Mouse (Mus musculus): Measurements from ENCODE around the gene Cdc73.
"Not testable (repeated sequence)": the region's sequence is repeated elsewhere in the genome, so short reads cannot be mapped to it uniquely, and the experiment has no call there.

Cdc73 gene

GRCm38 (mm10) chr1:143702741-143703262 is at the start of gene Cdc73:
Gene Cdc73, minus strand, starts transcription at chr1:143702893.
- peak; percentile 88 for DNase-seq (ENCODE audit: low spot score)

GRCm38 (mm10) chr1:143745871-143746270 is 43.2 kb upstream of the Cdc73 start:
- no peak for DNase-seq (ENCODE audit: low spot score)

- DNase-seq (ENCODE audit: low spot score): no peak
These were observed 39.5 kb upstream of the Cdc73 start for GRCm38 (mm10) chr1:143742186-143742585.

GRCm38 (mm10) chr1:143741331-143741730 is 38.6 kb upstream of the Cdc73 start:
- DNase-seq (ENCODE audit: low spot score): no peak

DNA sequence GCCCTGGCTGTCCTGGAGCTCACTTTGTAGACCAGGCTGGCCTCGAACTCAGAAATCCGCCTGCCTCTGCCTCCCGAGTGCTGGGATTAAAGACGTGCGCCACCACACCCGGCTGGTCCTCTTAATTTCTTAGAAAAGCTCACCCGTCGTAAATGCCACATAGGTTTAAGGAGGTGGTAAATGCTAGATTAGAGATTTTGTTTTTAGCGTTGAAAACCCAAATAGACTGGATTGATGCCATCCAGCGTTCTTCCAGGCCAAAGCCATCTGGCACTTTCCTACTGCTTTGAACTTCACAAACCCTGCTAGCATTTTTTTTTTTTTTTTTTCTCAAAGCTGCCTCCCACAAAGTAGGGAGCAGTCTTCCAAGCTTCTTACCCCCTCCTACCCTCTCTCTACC is 37.9 kb upstream of the Cdc73 start:
- DNase-seq (ENCODE audit: low spot score): no peak

- peak; percentile 88 for DNase-seq (ENCODE audit: low spot score)
These were observed 37.0 kb upstream of the Cdc73 start for GRCm38 (mm10) chr1:143739361-143740350.

DNA sequence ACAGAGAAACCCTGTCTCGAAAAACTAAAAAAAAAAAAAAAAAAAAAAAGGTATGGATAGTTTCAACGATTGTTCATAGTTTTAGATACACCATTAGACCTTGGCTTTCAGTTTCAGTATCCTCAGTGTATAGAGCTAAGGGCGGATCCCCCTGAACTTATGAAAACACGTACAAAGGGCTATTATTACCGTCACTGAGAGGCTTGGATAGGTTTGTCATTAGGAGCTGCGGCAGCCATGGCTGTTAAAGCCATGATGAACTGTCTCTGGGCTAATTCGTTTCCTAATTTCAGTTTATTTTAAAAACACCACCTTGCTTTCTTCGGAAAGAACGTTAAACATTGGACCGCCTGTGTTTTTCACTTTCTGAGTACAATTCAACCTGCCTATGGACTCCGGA is 36.1 kb upstream of the Cdc73 start:
- no peak for DNase-seq (ENCODE audit: low spot score)

DNA sequence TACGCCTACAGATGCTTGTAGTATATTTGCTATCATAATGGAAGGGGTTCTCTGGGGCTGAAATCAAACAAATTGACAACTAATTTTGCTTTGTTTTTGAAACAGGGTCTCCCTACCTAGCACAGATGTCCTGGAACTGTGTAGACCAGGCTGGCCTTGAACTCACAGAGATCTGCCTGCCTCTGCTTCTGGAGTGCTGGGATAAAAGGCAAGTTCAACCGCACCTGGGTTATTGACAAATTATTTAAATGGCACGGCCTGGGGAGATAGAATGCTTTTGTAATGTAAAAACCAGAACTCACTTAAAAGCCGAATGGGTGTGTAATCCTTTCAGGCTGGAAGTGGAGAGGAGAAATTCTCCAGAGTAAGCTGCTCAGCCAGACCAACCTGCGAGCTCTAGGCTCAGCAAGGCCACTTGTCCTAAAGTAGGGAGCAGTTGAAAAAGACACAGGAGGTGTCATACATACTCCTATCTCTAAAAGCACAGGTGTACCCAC is 31.3 kb upstream of the Cdc73 start:
- no peak for DNase-seq (ENCODE audit: low spot score)

- no peak for DNase-seq (ENCODE audit: low spot score)
These were observed 29.0 kb upstream of the Cdc73 start for GRCm38 (mm10) chr1:143731691-143732090.

- DNase-seq (ENCODE audit: low spot score): peak; percentile 44
These were observed 28.2 kb upstream of the Cdc73 start for GRCm38 (mm10) chr1:143730899-143731298.

DNA sequence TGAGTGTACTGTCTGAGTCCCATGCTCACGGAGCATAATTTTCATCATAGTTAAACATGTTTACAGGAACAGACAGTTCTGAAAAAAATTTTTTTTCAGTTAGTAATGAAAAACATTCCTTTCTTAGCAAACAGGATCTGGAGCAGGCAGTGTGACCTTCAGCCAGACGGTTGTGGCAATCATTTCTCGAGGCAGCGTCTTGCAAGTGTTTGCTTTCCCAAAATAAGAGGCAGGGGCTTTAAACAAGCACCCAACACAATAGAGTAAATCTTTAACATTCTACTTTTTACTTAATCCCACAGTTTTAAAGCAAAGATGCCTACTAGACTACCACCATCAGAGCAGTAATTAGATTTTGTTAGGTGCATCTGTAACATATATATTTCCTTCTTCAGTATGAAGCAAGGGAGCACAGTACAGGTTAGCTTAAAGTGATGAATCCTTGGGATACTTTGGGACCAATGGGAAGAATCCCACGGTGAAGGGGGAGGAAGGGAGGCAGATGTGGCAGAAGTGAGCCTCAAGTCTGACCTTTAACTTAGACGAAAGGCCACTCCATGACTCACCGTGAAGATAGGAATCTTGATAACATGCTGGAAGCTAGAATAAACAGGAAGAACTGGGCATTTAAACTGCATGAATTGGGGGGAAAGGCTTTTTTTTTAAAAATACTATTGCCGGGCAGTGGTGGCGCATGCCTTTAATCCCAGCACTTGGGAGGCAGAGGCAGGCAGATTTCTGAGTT is 25.2 kb upstream of the Cdc73 start:
- DNase-seq (ENCODE audit: low spot score): peak; percentile 81

DNA sequence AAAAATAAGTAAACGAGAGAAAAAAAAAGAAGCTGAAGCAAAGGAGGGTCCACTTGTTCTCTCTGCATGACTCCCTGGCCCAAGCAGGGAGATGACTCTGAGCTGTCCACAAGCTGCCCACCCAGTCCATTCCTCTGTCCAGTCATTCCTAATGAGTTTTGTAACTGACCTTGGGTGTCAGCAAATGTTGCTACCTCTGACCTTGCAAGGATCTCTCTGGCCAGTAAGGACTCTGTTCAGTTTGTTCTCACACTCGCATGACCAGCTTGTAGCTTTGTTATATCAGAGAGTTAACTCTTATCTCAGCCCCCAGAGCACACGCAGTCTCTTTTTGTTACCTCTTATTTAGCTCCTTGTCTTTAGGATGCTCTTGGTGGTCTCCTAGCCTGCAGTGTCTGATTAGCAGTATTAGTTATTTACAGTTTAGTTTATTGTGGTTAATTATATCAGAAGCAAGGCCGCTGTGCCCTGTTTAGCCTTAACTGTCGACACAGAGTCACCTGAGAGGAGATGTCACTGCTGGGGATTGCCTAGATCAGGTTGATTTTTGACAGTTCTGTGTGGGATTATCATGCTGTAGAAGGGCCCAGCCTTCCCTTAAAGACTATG is 21.9 kb upstream of the Cdc73 start:
- DNase-seq (ENCODE audit: low spot score): no peak

DNA sequence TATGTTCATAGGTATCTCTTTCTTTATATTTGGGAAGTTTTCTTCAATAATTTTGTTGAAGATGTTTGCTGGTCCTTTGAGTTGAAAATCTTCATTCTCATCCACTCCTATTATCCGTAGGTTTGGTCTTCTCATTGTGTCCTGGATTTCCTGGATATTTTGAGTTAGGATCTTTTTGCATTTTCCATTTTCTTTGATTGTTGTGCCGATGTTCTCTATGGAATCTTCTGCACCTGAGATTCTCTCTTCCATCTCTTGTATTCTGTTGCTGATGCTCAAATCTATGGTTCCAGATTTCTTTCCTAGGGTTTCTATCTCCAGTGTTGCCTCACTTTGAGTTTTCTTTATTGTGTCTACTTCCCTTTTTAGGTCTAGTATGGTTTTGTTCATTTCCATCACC is 13.3 kb upstream of the Cdc73 start, which contains the start of gene Glrx2:
Glrx2 (plus strand) TSS at position 301 of the 400 bp plus-strand sequence.
- not testable (repeated sequence) for DNase-seq (ENCODE audit: low spot score)

- DNase-seq (ENCODE audit: low spot score): peak; percentile 63
These were observed 7.9 kb upstream of the Cdc73 start for GRCm38 (mm10) chr1:143710627-143710976.

DNA sequence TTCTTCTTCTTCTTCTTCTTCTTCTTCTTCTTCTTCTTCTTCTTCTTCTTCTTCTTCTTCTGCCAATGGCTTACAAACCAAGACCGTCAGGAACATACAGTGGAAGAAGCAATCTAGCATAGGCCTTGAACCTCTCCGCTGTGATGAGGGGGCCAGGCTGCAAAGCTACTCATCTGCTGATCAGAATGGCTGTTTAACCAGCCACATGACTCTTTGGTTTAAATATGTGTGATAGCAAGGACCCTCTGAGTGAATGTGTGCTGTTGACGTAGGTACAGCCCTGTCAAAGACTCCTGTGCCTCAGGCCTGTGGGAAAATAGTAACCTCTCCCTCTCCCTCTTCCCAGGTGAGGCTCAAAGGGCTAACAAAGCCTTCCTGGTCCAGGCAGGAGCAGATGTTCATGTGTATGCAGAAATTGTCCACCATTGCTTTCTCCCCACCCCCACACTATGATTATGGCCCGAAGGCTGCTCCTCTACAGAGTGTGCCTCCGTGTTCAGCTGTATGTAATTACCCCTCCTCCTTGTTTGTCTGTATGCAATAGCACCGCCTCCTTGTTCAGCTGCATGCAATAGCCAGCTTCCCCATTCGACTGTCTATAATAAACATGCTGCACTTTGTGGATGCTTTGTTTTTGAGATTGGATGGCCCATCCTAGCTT is 7.4 kb upstream of the Cdc73 start:
- no peak for DNase-seq (ENCODE audit: low spot score)

GRCm38 (mm10) chr1:143708361-143708760 is 5.7 kb upstream of the Cdc73 start:
- peak; percentile 60 for DNase-seq (ENCODE audit: low spot score)

DNA sequence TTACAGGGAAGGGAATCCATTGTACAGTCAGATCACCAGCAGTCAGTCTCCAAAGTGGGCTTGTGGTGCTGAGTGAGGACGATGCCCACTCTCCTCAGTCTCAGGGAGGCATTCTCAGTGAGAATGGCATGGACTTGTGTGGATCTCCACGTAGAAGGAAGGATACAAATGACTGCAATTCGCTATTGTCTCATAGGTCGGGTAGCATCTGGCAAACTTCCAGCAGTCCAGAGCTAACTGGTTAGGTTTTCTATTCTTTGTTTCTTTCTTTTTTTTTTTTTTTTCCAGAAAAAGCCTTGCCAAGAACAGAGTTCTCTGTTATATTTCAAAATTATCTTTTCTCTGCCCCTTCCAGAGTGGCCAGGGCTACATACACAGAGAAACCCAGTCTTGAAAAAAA is 4.3 kb upstream of the Cdc73 start:
- no peak for DNase-seq (ENCODE audit: low spot score)

GRCm38 (mm10) chr1:143702141-143702740 is 452 bp downstream of the Cdc73 start:
- DNase-seq (ENCODE audit: low spot score): no peak

- no peak for DNase-seq (ENCODE audit: low spot score)
These were observed 957 bp downstream of the Cdc73 start for GRCm38 (mm10) chr1:143701736-143702135.

DNA sequence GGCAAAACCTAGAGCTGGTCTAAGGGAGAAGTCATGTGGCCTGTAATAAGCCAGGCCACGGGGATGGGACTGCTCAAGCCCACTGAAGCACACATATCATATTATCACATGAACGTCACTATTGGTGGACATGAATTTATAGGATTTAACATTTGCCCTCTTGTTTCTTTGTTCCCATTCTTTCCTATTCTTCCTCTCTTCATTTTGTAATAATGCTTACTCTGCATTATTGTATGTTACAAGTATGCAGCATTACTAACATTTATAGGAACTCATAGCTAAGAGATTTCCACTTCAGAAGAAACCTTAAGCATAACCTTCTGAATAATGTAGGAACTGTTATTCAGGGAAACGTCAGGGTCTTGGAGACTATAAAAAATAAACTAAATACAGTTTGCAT is 17.8 kb downstream of the Cdc73 start:
- DNase-seq (ENCODE audit: low spot score): no peak

GRCm38 (mm10) chr1:143681108-143681507 is 21.6 kb downstream of the Cdc73 start:
- DNase-seq (ENCODE audit: low spot score): no peak
